Mouse (Mus musculus) brain, embryonic 14.5 days (tissue): ENCODE results near the gene Cog7.

Experiments used
- CTCF ChIP-seq: fragments of 200-500 bp; IDR thresholded peaks from 2 replicates; pipeline ENCODE4 v1.5.1; 2012; ENCODE audit warnings: inconsistent platforms, mild to moderate bottlenecking, moderate library complexity, borderline replicate concordance; ENCODE audit not compliant: insufficient read depth, insufficient read length; ENCODE audit errors: extremely low read depth
- POLR2A ChIP-seq: fragments of 200-500 bp; IDR thresholded peaks from 2 replicates; pipeline ENCODE4 v1.6.1; 2012; ENCODE audit warnings: mild to moderate bottlenecking, inconsistent platforms, borderline replicate concordance; ENCODE audit not compliant: poor library complexity, insufficient read depth, insufficient read length, severe bottlenecking; ENCODE audit errors: extremely low read depth

DNA sequence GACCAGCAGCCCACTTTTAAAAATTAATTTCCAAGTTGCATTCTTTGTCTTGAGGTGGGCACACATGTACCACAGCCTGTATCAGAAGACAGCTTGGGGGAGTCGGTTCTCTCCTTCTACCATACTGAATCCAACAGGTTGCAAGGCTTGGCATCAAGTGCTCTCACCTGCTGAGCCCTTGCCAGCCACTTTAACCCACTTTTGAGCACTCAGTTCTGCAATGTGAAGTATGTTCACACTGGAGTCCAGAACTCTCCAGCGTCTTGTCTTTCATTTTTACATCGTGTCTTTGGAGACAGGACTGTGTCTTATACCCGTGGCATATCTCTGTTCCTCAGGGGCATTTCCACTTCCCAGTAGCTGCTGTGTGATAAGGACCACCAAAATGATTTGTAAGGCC, 101.3 kb downstream of the Cog7 start:
- TF ChIP-seq POLR2A (no peak), CTCF (no peak)
